Mouse (Mus musculus) E14TG2a.4 (cell line): ENCODE results near the gene Lingo3.
A peak's percentile ranks its signal among the peaks of the same experiment; 100 is the strongest.

Experiments used
- H3K27me3 ChIP-seq: 2 replicates; pipeline ENCODE4 v1.6.1; 2014; ENCODE audit warnings: low read length, control low read depth; ENCODE audit not compliant: insufficient read depth
- H3K36me3 ChIP-seq: 2 replicates; pipeline ENCODE4 v1.6.1; 2014; ENCODE audit warnings: low read length, control low read depth; ENCODE audit not compliant: insufficient read depth
- H3K4me1 ChIP-seq: replicated peaks from 2 replicates; pipeline ENCODE4 v1.6.1; 2014; ENCODE audit warnings: low read depth, low read length, control low read depth
- H3K4me3 ChIP-seq: replicated peaks from 2 replicates; pipeline ENCODE4 v1.5.1; 2014; ENCODE audit warnings: mild to moderate bottlenecking, low read length
- H3K9me3 ChIP-seq: 2 replicates; pipeline ENCODE4 v1.6.1; 2014; ENCODE audit warnings: low read length, control low read depth
- CTCF ChIP-seq: conservative IDR thresholded peaks from 2 replicates; pipeline ENCODE4 v1.5.1; 2014; ENCODE audit warnings: low read length
- NANOG ChIP-seq: IDR thresholded peaks from 2 replicates; pipeline ENCODE4 v1.6.1; 2014; ENCODE audit warnings: borderline replicate concordance, low read length, mixed read lengths
- POU5F1 ChIP-seq: IDR thresholded peaks from 2 replicates; pipeline ENCODE4 v1.6.1; 2014; ENCODE audit warnings: low read length, borderline replicate concordance

Gene Lingo3

DNA sequence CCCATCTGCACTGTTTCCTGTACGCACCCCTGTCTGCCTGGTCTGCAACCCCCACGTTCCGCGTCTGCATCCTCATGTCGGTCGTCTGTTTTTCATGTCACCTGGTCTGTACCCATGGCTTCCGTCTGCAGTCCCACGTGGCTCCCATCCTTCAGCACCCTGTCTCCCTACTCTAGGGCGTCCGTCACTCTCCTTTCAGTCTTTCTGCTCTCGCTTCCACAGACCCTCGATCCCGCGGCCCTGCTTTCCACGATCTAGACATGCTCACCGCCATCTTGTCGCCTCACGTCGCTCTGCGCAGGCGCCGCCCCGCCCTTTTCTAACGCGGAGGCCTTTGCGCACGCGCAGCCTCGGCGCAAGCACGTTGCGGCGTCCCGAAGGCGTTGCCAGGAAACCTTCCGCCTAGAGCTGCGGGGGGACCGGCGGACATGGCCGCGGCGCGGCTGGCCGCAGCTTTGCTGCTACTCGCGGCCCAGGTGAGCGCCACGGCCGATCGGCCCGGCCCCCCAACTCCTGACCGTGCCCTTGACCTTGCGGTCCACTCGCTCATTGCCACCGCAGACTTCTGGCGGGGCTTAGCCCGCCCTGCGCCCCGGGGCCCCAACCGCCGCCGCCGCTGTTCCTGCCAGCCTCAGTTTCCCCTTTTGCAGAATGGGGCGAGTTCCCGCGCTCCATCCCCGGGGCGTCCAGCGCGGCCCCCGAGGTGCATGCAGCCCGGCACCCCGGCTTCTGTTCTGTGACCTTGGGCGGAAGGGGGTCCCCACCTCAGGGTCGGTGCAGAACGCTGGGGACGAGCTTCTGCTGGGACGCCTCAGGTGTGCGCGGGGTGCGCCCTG is 11.3 kb upstream of the Lingo3 start, which contains the start of the genes Lsm7 and Sppl2b:
TSS of gene Lsm7 (minus strand) at position 297 of the 836 bp plus-strand sequence.
TSS of gene Sppl2b (plus strand) at position 363 of the 836 bp plus-strand sequence.
- peaks cover 44% of the 10 kb centered on the region for H3K36me3 ChIP-seq
- no peaks in the 10 kb centered on the region for H3K9me3 ChIP-seq
- peak within 1 kb of the TSS; percentile 95 for H3K4me3 ChIP-seq
- no peaks in the 10 kb centered on the region for H3K27me3 ChIP-seq
- peaks cover 63% of the 10 kb centered on the region for H3K4me1 ChIP-seq
- TF ChIP-seq POU5F1 (no peak), CTCF (no peak), NANOG (no peak)

GRCm38 (mm10) chr10:80848571-80848970 is 4.7 kb upstream of the Lingo3 start:
- Histone ChIP-seq H3K36me3 (peaks cover 37% of the 10 kb centered on the region), H3K4me1 (peaks cover 61% of the 10 kb centered on the region), H3K27me3 (peaks cover 30% of the 10 kb centered on the region), H3K4me3 (0 out of 2 replicates have a peak overlapping the region, but pooled peaks have one; percentile 10), H3K9me3 (no peaks in the 10 kb centered on the region)
- TF ChIP-seq NANOG = no peak
- TF ChIP-seq CTCF = no peak
- no peak for TF ChIP-seq POU5F1

DNA sequence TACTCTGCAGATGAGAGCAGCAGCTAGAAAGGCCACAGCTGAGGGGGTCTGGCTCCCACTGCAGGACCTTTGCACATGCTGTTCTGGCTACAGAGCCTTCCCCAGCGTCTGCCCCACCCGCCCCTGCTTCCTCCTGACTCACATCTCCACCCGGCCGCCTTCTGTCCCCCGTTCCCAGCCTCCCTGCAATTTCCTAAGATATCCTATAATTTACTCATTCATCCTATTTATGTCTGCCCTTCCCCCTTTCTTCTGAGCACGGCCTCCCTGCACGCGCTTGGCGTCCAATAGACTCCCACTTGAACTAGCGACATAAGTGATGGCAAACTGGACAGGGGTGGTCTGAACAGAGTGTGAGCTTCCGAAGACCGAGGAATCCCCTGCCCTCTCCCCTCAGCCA is 1.9 kb upstream of the Lingo3 start:
- no peaks in the 10 kb centered on the region for H3K9me3 ChIP-seq
- H3K36me3 ChIP-seq = peaks cover 9% of the 10 kb centered on the region
- H3K4me3 ChIP-seq = no peak overlapping the region
- H3K4me1 ChIP-seq = peaks cover 67% of the 10 kb centered on the region
- no peak for TF ChIP-seq POU5F1
- H3K27me3 ChIP-seq = peaks cover 59% of the 10 kb centered on the region

GRCm38 (mm10) chr10:80845055-80845693 is 1.3 kb upstream of the Lingo3 start:
- H3K27me3 ChIP-seq = peaks cover 64% of the 10 kb centered on the region
- peaks cover 68% of the 10 kb centered on the region for H3K4me1 ChIP-seq
- H3K4me3 ChIP-seq = no peak overlapping the region
- no peak for TF ChIP-seq CTCF
- TF ChIP-seq NANOG = no peak
- TF ChIP-seq POU5F1 = no peak
- peaks cover 3% of the 10 kb centered on the region; the same call in 1 of the 2 replicates for H3K36me3 ChIP-seq
- H3K9me3 ChIP-seq = no peaks in the 10 kb centered on the region

GRCm38 (mm10) chr10:80843087-80843930 is 530 bp downstream of the Lingo3 start:
- Histone ChIP-seq H3K27me3 (peaks cover 74% of the 10 kb centered on the region), H3K36me3 (no peaks in the 10 kb centered on the region), H3K9me3 (no peaks in the 10 kb centered on the region), H3K4me1 (peaks cover 67% of the 10 kb centered on the region), H3K4me3 (peak overlapping the region; percentile 80)
- TF ChIP-seq NANOG (no peak), CTCF (no peak), POU5F1 (no peak)

GRCm38 (mm10) chr10:80842334-80842733 is 1.5 kb downstream of the Lingo3 start:
- Histone ChIP-seq H3K27me3 (peaks cover 84% of the 10 kb centered on the region), H3K4me3 (no peak overlapping the region), H3K36me3 (no peaks in the 10 kb centered on the region), H3K9me3 (no peaks in the 10 kb centered on the region), H3K4me1 (peaks cover 72% of the 10 kb centered on the region)
- no peak for TF ChIP-seq NANOG
- no peak for TF ChIP-seq CTCF
- no peak for TF ChIP-seq POU5F1

DNA sequence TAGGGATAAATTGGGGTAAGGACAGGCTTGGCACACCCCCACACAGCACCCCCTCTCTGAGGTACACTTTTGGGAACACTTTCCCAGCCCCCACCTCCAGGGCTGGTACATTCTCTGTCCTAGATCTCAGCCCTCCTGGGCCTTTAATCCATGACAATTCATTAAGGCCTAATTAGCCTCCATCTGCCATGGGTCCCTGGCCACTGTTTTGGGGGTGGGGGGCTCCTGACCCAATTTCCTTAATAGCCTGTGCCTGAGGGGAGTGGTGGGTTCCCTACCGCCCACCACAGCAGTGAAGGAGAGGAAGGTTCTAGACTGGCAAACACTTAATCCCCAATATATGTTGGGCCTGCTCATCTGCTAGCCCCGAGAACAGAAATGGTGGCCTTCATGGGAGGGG is 2.2 kb downstream of the Lingo3 start:
- H3K4me3 ChIP-seq = no peak overlapping the region
- peaks cover 89% of the 10 kb centered on the region for H3K27me3 ChIP-seq
- H3K9me3 ChIP-seq = no peaks in the 10 kb centered on the region
- H3K36me3 ChIP-seq = no peaks in the 10 kb centered on the region
- TF ChIP-seq POU5F1 = no peak
- no peak for TF ChIP-seq CTCF
- TF ChIP-seq NANOG = no peak
- H3K4me1 ChIP-seq = peaks cover 78% of the 10 kb centered on the region

GRCm38 (mm10) chr10:80839848-80840247 is 4.0 kb downstream of the Lingo3 start:
- no peaks in the 10 kb centered on the region for H3K9me3 ChIP-seq
- TF ChIP-seq NANOG (no peak), POU5F1 (no peak), CTCF (no peak)
- peaks cover 88% of the 10 kb centered on the region for H3K4me1 ChIP-seq
- H3K36me3 ChIP-seq = no peaks in the 10 kb centered on the region
- no peak overlapping the region for H3K4me3 ChIP-seq
- peaks cover 90% of the 10 kb centered on the region for H3K27me3 ChIP-seq
